Mouse (Mus musculus) midbrain, embryonic 16.5 days (tissue): ENCODE results near the gene Ifi213. TPM values are rescaled to one million over a fixed set of nuclear protein-coding genes. Genes with fewer than 3 reads are reported as not detected.
"Not testable (repeated sequence)": the region's sequence is repeated elsewhere in the genome, so short reads cannot be mapped to it uniquely, and the experiment has no call there.

Experiments
- ATAC-seq: fragments of 200-750 bp; cut with Nextera tagmentation; 2 replicates; pipeline ENCODE4 v1.8.0; 2017; ENCODE audit warnings: moderate TSS enrichment
- H3K27ac ChIP-seq: fragments of 300-500 bp; sonication (generic); 2 replicates; pipeline ENCODE4 v1.5.1; 2014; ENCODE audit warnings: mild to moderate bottlenecking, low read length, mixed read lengths
- H3K27me3 ChIP-seq: fragments of 300-500 bp; sonication (generic); 2 replicates; pipeline ENCODE4 v1.6.1; 2014; ENCODE audit warnings: low read depth, low read length, mixed read lengths; ENCODE audit not compliant: control insufficient read depth, insufficient read depth
- H3K36me3 ChIP-seq: fragments of 300-500 bp; sonication (generic); 2 replicates; pipeline ENCODE4 v1.6.1; 2014; ENCODE audit warnings: mild to moderate bottlenecking, low read length, moderate library complexity, mixed read lengths; ENCODE audit not compliant: control insufficient read depth, insufficient read depth
- H3K4me1 ChIP-seq: fragments of 300-500 bp; sonication (generic); 2 replicates; pipeline ENCODE4 v1.6.1; 2014; ENCODE audit warnings: mild to moderate bottlenecking, low read length, mixed read lengths; ENCODE audit not compliant: control insufficient read depth, insufficient read depth
- H3K4me2 ChIP-seq: fragments of 300-500 bp; sonication (generic); 2 replicates; pipeline ENCODE4 v1.6.1; 2014; ENCODE audit warnings: mild to moderate bottlenecking, low read length, mixed read lengths
- H3K4me3 ChIP-seq: fragments of 300-500 bp; sonication (generic); 2 replicates; pipeline ENCODE4 v1.5.1; 2014; ENCODE audit warnings: low read depth, mild to moderate bottlenecking, low read length, moderate library complexity, mixed read lengths
- H3K9ac ChIP-seq: fragments of 300-500 bp; sonication (generic); 2 replicates; pipeline ENCODE4 v1.6.1; 2014; ENCODE audit warnings: low read depth, low read length, mixed read lengths
- H3K9me3 ChIP-seq: fragments of 300-500 bp; sonication (generic); replicated peaks from 2 replicates; pipeline ENCODE4 v1.6.1; 2014; ENCODE audit warnings: mild to moderate bottlenecking, low read length, mixed read lengths; ENCODE audit not compliant: control insufficient read depth, poor library complexity, severe bottlenecking
- WGBS: fragments of 180-500 bp; shearing (Covaris S2); extraction: QIAGEN DNeasy Blood & Tissue Kit; methylation state at CpG from one replicate; pipeline ENCODE4 v1.1.7; 2014; 5-methylcytosine and 5-hydroxymethylcytosine counted together
- polyA plus RNA-seq: library from polyadenylated mRNA; unstranded; fragments of >200 nt; fragmentation: Nextera tagmentation; extraction: Ambion mirVana; gene quantifications from 2 replicates; pipeline ENCODE4 v1.2.1, GENCODE M21; 2015

The Ifi213 gene
- not detected in 2 replicates for polyA plus RNA-seq

GRCm38 (mm10) chr1:173598838-173599494, at the start of gene Ifi213:
Ifi213 (minus strand) TSS chr1:173599274.
- not testable (repeated sequence) for H3K4me1 ChIP-seq, ATAC-seq, H3K27ac ChIP-seq, H3K9me3 ChIP-seq, H3K4me2 ChIP-seq, H3K4me3 ChIP-seq, H3K36me3 ChIP-seq, H3K9ac ChIP-seq, H3K27me3 ChIP-seq
- WGBS, result 85% methylated on average over 3 of the region's 3 CpGs

- no peak for ATAC-seq
- no peaks in the 10 kb centered on the region for H3K4me1 ChIP-seq
- 74% methylated on average over 2 of the region's 2 CpGs for WGBS
- H3K9me3 ChIP-seq, result no peaks in the 10 kb centered on the region
- no peaks in the 10 kb centered on the region for H3K36me3 ChIP-seq
- H3K27ac ChIP-seq, result no peak overlapping the region
- no peak overlapping the region for H3K9ac ChIP-seq
- no peaks in the 10 kb centered on the region for H3K27me3 ChIP-seq
- no peak overlapping the region for H3K4me3 ChIP-seq
- H3K4me2 ChIP-seq, result no peak overlapping the region
These were observed 46.3 kb upstream of the Ifi213 start for GRCm38 (mm10) chr1:173645393-173645792.

GRCm38 (mm10) chr1:173633969-173634645, 35.0 kb upstream of the Ifi213 start:
- H3K9ac ChIP-seq, result no peak overlapping the region
- H3K27me3 ChIP-seq, result no peaks in the 10 kb centered on the region
- no peak overlapping the region for H3K4me2 ChIP-seq
- H3K4me3 ChIP-seq, result no peak overlapping the region
- H3K9me3 ChIP-seq, result no peaks in the 10 kb centered on the region
- no peak overlapping the region for H3K27ac ChIP-seq
- H3K36me3 ChIP-seq, result no peaks in the 10 kb centered on the region
- ATAC-seq, result no peak
- WGBS, result 92% methylated on average over 5 of the region's 5 CpGs
- no peaks in the 10 kb centered on the region for H3K4me1 ChIP-seq

- not testable (repeated sequence) for ATAC-seq, H3K4me3 ChIP-seq
- WGBS, result 90% methylated on average over 2 of the region's 2 CpGs
These were observed 31.5 kb upstream of the Ifi213 start, which contains the start of gene Ifi209 for GRCm38 (mm10) chr1:173630622-173631021. Ifi209 (plus strand) TSS chr1:173630917.

GRCm38 (mm10) chr1:173626686-173627085, 27.6 kb upstream of the Ifi213 start:
- no peaks in the 10 kb centered on the region for H3K4me1 ChIP-seq
- H3K4me2 ChIP-seq, result no peak overlapping the region
- WGBS, result 81% methylated on average over 2 of the region's 2 CpGs
- no peaks in the 10 kb centered on the region for H3K9me3 ChIP-seq
- no peaks in the 10 kb centered on the region for H3K36me3 ChIP-seq
- H3K27ac ChIP-seq, result no peak overlapping the region
- H3K9ac ChIP-seq, result no peak overlapping the region
- no peak for ATAC-seq
- H3K4me3 ChIP-seq, result no peak overlapping the region
- no peaks in the 10 kb centered on the region for H3K27me3 ChIP-seq

More at GRCm38 (mm10) chr1:173630622-173631021, 31.5 kb upstream of the Ifi213 start, which contains the start of gene Ifi209:
- H3K36me3 ChIP-seq, H3K9ac ChIP-seq, H3K9me3 ChIP-seq, H3K27ac ChIP-seq, H3K27me3 ChIP-seq, H3K4me2 ChIP-seq, H3K4me1 ChIP-seq: not testable (repeated sequence)

- Histone ChIP-seq H3K4me1 (no peaks in the 10 kb centered on the region), H3K27ac (no peak overlapping the region), H3K9ac (no peak overlapping the region), H3K4me3 (no peak overlapping the region), H3K27me3 (no peaks in the 10 kb centered on the region), H3K4me2 (no peak overlapping the region), H3K9me3 (no peaks in the 10 kb centered on the region), H3K36me3 (no peaks in the 10 kb centered on the region)
- 100% methylated on average over 2 of the region's 2 CpGs for WGBS
- ATAC-seq, result no peak
These were observed 25.0 kb upstream of the Ifi213 start for GRCm38 (mm10) chr1:173624052-173624451.

- H3K27ac ChIP-seq, H3K36me3 ChIP-seq, ATAC-seq, H3K27me3 ChIP-seq, H3K9ac ChIP-seq, H3K4me2 ChIP-seq, H3K4me1 ChIP-seq, H3K4me3 ChIP-seq, H3K9me3 ChIP-seq: not testable (repeated sequence)
- 80% methylated on average over 2 of the region's 2 CpGs for WGBS
These were observed 23.1 kb upstream of the Ifi213 start for GRCm38 (mm10) chr1:173622216-173622615.

GRCm38 (mm10) chr1:173610291-173610690, 11.2 kb upstream of the Ifi213 start:
- not testable (repeated sequence) for H3K4me2 ChIP-seq, H3K27me3 ChIP-seq, H3K27ac ChIP-seq, H3K4me1 ChIP-seq, H3K9me3 ChIP-seq, H3K36me3 ChIP-seq, ATAC-seq, H3K9ac ChIP-seq, H3K4me3 ChIP-seq
- 75% methylated on average over 3 of the region's 3 CpGs for WGBS

GRCm38 (mm10) chr1:173589698-173590097, 9.4 kb downstream of the Ifi213 start:
- ATAC-seq, H3K4me3 ChIP-seq, H3K36me3 ChIP-seq, H3K4me2 ChIP-seq, H3K9me3 ChIP-seq, H3K27me3 ChIP-seq, H3K9ac ChIP-seq, H3K4me1 ChIP-seq, H3K27ac ChIP-seq: not testable (repeated sequence)
- WGBS, result 92% methylated on average over 2 of the region's 2 CpGs
